Mouse (Mus musculus) left cerebral cortex, postnatal 14 days (tissue): ENCODE results near the gene Zfp622. TPM values are rescaled to one million over a fixed set of nuclear protein-coding genes. Genes with fewer than 3 reads are reported as not detected.

Experiments used
- DNase-seq, 2 experiments: peaks; one replicate each; pipeline ENCODE4 v3.0.0; 2021 to 2022; ENCODE audit warnings: low spot score in 2 of 2, mixed read lengths in 1 of 2
- intact Hi-C: fragments of 180-260 bp; cut with DNase I; formaldehyde crosslinking; loops from one replicate; pipeline ENCODE4 v1.15.1; 2025
- microRNA-seq, 2 experiments: library from miRNA; unstranded; fragments of <30 nt; microRNA quantifications; one replicate each; pipeline ENCODE4 v1.2.0; 2022
- total RNA-seq, 2 experiments: library from RNA; stranded (reverse); gene quantifications; 2 replicates each; pipeline ENCODE4 v1.2.3; 2021

Gene Zfp622
- total RNA-seq, 2 experiments from 2014 or later, result 39.0 to 41.8 TPM

DNA sequence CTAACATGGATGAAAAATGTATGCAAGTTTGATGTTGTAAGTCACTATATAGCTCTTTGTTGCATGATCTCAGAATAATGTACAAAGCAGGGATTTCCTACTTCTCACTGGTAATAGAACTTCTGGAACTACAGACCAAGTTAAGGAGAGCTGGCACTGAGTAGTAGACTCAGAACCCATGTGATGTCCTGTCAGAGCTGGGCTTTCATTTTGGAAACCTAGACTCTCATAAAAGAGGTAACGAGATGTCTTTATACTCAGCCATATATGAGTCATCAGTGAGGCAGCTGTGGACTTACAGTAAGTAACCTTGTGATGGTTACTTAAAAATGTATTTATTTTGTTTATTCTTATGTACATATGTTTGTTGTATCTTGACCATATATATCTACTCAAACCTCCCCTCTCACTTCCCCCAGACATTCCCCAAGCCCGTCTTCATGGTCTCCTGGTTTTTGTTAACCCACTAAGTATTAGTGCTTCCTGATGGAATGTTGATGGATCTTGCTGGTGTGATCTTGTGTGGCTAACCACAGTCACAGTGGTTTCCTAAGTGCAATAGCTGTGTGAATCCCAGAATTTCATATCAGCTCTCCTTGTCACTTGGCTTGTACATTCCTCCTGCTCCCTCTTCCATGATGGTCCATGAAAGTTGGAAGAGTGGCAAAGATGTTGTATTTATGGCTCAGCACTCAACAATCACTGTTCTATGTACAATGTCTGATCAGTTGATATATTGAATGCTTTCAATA, 57.2 kb downstream of the Zfp622 start:
- DNase-seq, result no peak
- intact Hi-C loops, result no loop called here

Small RNAs within 50 kb of the gene (microRNA-seq; reads per million reads assigned to microRNA genes)
- 0 to 0.34 reads per million in 2 experiments for gene Mir7212

Other genes starting within 250 kb of the Zfp622 start
- 10 to 100 TPM; 35.0 to 39.9 TPM for gene Retreg1, start 141.2 kb upstream of the Zfp622 start, total RNA-seq